Mouse (Mus musculus): ENCODE data around the gene Tmem231.
"Not testable (repeated sequence)": the region's sequence is repeated elsewhere in the genome, so short reads cannot be mapped to it uniquely, and the experiment has no call there.

Tmem231 gene

GRCm38 (mm10) chr8:111947144-111947543 is 13.5 kb upstream of the Tmem231 start:
- no peak for DNase-seq

GRCm38 (mm10) chr8:111943544-111943943 is 9.9 kb upstream of the Tmem231 start:
- DNase-seq: no peak

GRCm38 (mm10) chr8:111941101-111941454 is 7.4 kb upstream of the Tmem231 start:
- peak; percentile 66 for DNase-seq

- peak; percentile 98 for DNase-seq
Measured at GRCm38 (mm10) chr8:111940171-111941100, 6.8 kb upstream of the Tmem231 start, which contains the start of gene Gabarapl2. Gabarapl2 (plus strand) TSS chr8:111940703.

- peak; percentile 83 for DNase-seq
Measured at GRCm38 (mm10) chr8:111939516-111940142, 5.9 kb upstream of the Tmem231 start.

- DNase-seq: not testable (repeated sequence)
Measured at GRCm38 (mm10) chr8:111938076-111938985, 4.7 kb upstream of the Tmem231 start.

GRCm38 (mm10) chr8:111937184-111937583 is 3.5 kb upstream of the Tmem231 start:
- DNase-seq: no peak

- DNase-seq: no peak
Measured at GRCm38 (mm10) chr8:111934201-111934600, 520 bp upstream of the Tmem231 start.

- peak; percentile 72 for DNase-seq
Measured at GRCm38 (mm10) chr8:111932580-111933336, 923 bp downstream of the Tmem231 start.

GRCm38 (mm10) chr8:111931721-111932120 is 2.0 kb downstream of the Tmem231 start:
- no peak for DNase-seq

- DNase-seq: no peak
Measured at GRCm38 (mm10) chr8:111929648-111930344, 3.9 kb downstream of the Tmem231 start.

GRCm38 (mm10) chr8:111924976-111925375 is 8.7 kb downstream of the Tmem231 start:
- DNase-seq: no peak

- peak; percentile 86 for DNase-seq
Measured at GRCm38 (mm10) chr8:111923383-111923804, 10.3 kb downstream of the Tmem231 start.

GRCm38 (mm10) chr8:111920971-111921370 is 12.7 kb downstream of the Tmem231 start:
- DNase-seq: no peak

GRCm38 (mm10) chr8:111919663-111920062 is 14.0 kb downstream of the Tmem231 start:
- no peak for DNase-seq

GRCm38 (mm10) chr8:111912860-111913432 is 20.7 kb downstream of the Tmem231 start:
- DNase-seq: no peak

GRCm38 (mm10) chr8:111911572-111911971 is 22.1 kb downstream of the Tmem231 start:
- no peak for DNase-seq

GRCm38 (mm10) chr8:111909621-111910450 is 23.8 kb downstream of the Tmem231 start, which contains the start of gene Chst5:
Chst5 (minus strand) TSS chr8:111910447.
- DNase-seq: peak; percentile 48

- DNase-seq: no peak
Measured at GRCm38 (mm10) chr8:111905500-111906121, 28.1 kb downstream of the Tmem231 start.

GRCm38 (mm10) chr8:111902080-111902479 is 31.6 kb downstream of the Tmem231 start:
- DNase-seq: no peak
